Mouse (Mus musculus): ENCODE data around the gene Ciao2a. TPM values are rescaled to one million over a fixed set of nuclear protein-coding genes. Genes with fewer than 3 reads are reported as not detected.

Ciao2a gene
- total RNA-seq (2021), result 10 to 100 TPM; 39.6 to 46.0 TPM
- long read RNA-seq, experiment 1, transcript Ciao2a-201 (5 exons, 1,240 nt), result major isoform, 48 of 48 reads
- long read RNA-seq, experiment 1, partial matches to known transcripts, result 0 of 48 reads
- long read RNA-seq, experiment 1, other reads (novel, unspliced or antisense), result 0 of 48 reads
- long read RNA-seq, experiment 2, transcript Ciao2a-201 (5 exons, 1,240 nt), result major isoform, 37 of 40 reads
- long read RNA-seq, experiment 2, partial matches to known transcripts, result 0 of 40 reads
- long read RNA-seq, experiment 2, other reads (novel, unspliced or antisense), result 3 of 40 reads

- DNase-seq, result peak; percentile 86
Observed at GRCm38 (mm10) chr9:66126456-66127192, at the start of gene Ciao2a, which contains the start of gene Snx1. Gene Ciao2a (plus strand): TSS chr9:66126611. Gene Snx1 (minus strand): TSS chr9:66126587.

- DNase-seq, result no peak
Observed at GRCm38 (mm10) chr9:66078072-66078471, 48.3 kb upstream of the Ciao2a start.

GRCm38 (mm10) chr9:66078493-66078892, 47.9 kb upstream of the Ciao2a start:
- no peak for DNase-seq

- DNase-seq, result no peak
Observed at GRCm38 (mm10) chr9:66080804-66081459, 45.5 kb upstream of the Ciao2a start.

- DNase-seq, result no peak
Observed at GRCm38 (mm10) chr9:66081999-66082398, 44.4 kb upstream of the Ciao2a start.

- no peak for DNase-seq
Observed at GRCm38 (mm10) chr9:66084171-66084570, 42.2 kb upstream of the Ciao2a start.

GRCm38 (mm10) chr9:66087062-66087461, 39.3 kb upstream of the Ciao2a start:
- no peak for DNase-seq

GRCm38 (mm10) chr9:66088411-66088810, 38.0 kb upstream of the Ciao2a start:
- peak; percentile 62 for DNase-seq

- no peak for DNase-seq
Observed at GRCm38 (mm10) chr9:66090593-66091244, 35.7 kb upstream of the Ciao2a start.

- no peak for DNase-seq
Observed at GRCm38 (mm10) chr9:66091327-66092231, 34.8 kb upstream of the Ciao2a start.

- DNase-seq, result no peak
Observed at GRCm38 (mm10) chr9:66092664-66093063, 33.7 kb upstream of the Ciao2a start.

- no peak for DNase-seq
Observed at GRCm38 (mm10) chr9:66101577-66101976, 24.8 kb upstream of the Ciao2a start.

GRCm38 (mm10) chr9:66102668-66103067, 23.7 kb upstream of the Ciao2a start:
- DNase-seq, result no peak

GRCm38 (mm10) chr9:66104601-66105000, 21.8 kb upstream of the Ciao2a start:
- DNase-seq, result no peak

GRCm38 (mm10) chr9:66105168-66105567, 21.2 kb upstream of the Ciao2a start:
- DNase-seq, result no peak

GRCm38 (mm10) chr9:66109574-66109973, 16.8 kb upstream of the Ciao2a start:
- DNase-seq, result no peak

- DNase-seq, result no peak
Observed at GRCm38 (mm10) chr9:66110126-66110525, 16.3 kb upstream of the Ciao2a start.

- DNase-seq, result no peak
Observed at GRCm38 (mm10) chr9:66110611-66111379, 15.6 kb upstream of the Ciao2a start.

GRCm38 (mm10) chr9:66114341-66114740, 12.1 kb upstream of the Ciao2a start:
- DNase-seq, result no peak

- DNase-seq, result no peak
Observed at GRCm38 (mm10) chr9:66116890-66117289, 9.5 kb upstream of the Ciao2a start.

GRCm38 (mm10) chr9:66119498-66119897, 6.9 kb upstream of the Ciao2a start:
- DNase-seq, result no peak
